Mouse (Mus musculus) embryonic stem cell, embryonic (primary cell): ENCODE measurements around the gene Ak9.
"Not testable (repeated sequence)": the region's sequence is repeated elsewhere in the genome, so short reads cannot be mapped to it uniquely, and the experiment has no call there.

Experiments
- CTCF ChIA-PET, 4 experiments: fragments of 300-600 bp in 2 of 4; fragments of 350-600 bp in 2 of 4; sonication (Branson Sonifier 250); formaldehyde crosslinking; loops; one replicate each; lab custom pipeline; 2022; ENCODE audit warnings: inconsistent platforms in 2 of 4; lab: Charles Lee
- POLR2A ChIA-PET, 4 experiments: fragments of 300-600 bp in 2 of 4; fragments of 350-600 bp in 2 of 4; sonication (Branson Sonifier 250); formaldehyde crosslinking; loops; one replicate each; lab custom pipeline; 2022; ENCODE audit warnings: antibody characterized with exemption in 4 of 4, inconsistent platforms in 1 of 4; lab: Charles Lee

Ak9 gene

DNA sequence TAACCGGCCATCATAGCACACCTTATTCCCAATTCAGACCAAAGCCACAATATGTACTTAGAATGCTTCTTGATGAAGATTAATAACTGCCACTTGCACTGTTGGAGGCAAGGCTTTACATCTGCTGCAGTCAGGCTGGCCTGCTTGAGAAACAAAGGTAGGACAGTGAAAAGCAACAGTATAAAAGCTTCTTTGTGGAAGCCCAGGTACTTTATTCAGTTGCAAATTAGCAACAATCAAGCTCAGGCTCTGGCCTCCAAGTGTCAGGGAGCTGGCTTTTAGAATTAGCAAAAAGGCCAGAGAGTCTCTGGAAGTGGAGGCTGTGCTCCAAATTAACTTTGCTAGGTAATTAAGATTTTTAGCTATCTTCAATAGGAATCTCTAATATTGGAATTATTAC, 107.0 kb downstream of the Ak9 start:
- CTCF ChIA-PET, POLR2A ChIA-PET: not testable (repeated sequence)

DNA sequence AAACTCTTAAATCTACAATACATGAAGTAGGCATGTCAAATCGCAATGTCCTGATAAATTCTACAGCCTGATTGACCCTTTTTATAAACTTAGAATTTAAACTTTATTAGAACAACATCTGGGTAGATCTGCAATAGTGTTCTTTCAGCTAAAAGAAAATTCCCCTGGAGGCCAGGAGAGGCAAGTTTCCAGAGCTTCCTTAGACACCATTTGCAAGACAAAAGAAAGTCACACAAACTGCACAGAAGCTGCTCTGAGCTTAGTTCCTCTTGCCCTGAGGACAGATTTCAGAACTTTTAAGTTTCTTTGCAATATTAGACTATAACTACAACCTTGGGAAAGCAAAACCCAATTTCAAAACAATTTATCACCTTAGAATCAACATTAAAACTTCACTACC, 109.7 kb downstream of the Ak9 start:
- POLR2A ChIA-PET = interaction anchor here in 2 of 4 experiments (0.6 to 1.8 kb wide), 4 partner anchors 12 to 435 kb away, joined by 3 to 4 read pairs (median 4); partner anchors contain the start of gene Cd164 (in 1 of the 2)
- CTCF ChIA-PET = interaction anchor here in 1 of 4 experiments (0.6 kb wide), 1 partner anchor 22 kb away, joined by 3 read pairs; no protein-coding TSS in a partner anchor

DNA sequence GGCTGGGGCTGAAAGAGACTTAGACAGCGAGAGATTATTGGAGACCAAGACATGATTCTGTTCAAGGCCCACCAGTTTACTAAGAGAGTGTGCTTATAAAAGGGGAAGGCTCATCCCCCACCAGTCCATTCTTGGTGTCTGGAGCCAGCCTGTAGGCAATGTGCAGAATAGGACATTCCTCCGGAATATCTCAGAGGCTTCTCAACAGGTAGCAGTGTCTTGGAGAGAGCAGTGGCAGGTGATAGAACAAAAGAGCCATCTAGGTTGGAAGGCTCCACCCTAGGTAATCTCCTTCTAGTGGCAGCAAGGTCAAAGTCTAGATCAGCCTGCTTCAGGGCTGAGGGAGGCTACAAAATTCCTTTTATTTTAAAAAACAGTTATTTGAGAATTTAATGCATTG, 111.6 kb downstream of the Ak9 start:
- CTCF ChIA-PET = not testable (repeated sequence)
- POLR2A ChIA-PET = interaction anchor here in 2 of 4 experiments (1.2 to 1.6 kb wide), 2 partner anchors 14 to 35 kb away, joined by 3 read pairs; partner anchors contain the start of gene Zbtb24 (in 1 of the 2)

DNA sequence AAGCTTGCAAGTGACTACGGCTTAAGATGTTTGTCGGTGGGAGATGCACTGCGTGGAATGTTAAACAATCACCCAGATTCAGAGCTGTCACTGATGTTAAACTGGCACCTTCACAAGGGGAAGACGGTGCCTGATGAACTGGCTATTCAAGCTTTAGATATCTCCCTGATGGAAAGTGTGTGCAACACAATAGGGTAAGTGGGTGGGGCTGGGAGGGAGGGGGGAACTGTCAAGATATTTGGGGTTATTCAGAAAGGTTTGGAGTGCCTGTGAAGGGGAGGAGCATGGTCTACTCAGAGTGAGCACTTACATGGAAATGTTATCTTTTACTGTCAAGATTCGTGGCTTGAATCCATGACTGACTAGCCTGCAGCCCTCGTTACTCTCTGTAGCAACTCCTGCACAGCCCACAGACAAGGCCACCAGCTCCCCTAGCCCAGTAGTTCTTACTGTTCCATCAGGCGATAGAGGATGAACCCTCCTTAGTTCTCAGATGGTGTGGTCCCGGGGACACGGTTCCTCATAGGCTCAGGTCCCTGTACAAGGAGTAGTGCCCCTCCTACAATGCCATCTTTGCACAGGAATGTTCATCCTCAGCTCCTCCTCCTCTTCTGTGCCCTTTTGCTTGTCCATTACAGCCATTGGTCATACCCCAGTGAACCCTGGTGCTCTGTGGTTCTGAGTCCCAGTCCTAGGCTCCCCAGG, 116.9 kb downstream of the Ak9 start:
- CTCF ChIA-PET = interaction anchor here in 1 of 4 experiments (1.1 to 1.6 kb wide), 2 partner anchors 12 to 14 kb away, joined by 3 to 5 read pairs; no protein-coding TSS in a partner anchor
- POLR2A ChIA-PET = interaction anchor here in 3 of 4 experiments (0.6 to 1.6 kb wide), 9 partner anchors 9 to 592 kb away, joined by 3 to 5 read pairs (median 3); no protein-coding TSS in a partner anchor

DNA sequence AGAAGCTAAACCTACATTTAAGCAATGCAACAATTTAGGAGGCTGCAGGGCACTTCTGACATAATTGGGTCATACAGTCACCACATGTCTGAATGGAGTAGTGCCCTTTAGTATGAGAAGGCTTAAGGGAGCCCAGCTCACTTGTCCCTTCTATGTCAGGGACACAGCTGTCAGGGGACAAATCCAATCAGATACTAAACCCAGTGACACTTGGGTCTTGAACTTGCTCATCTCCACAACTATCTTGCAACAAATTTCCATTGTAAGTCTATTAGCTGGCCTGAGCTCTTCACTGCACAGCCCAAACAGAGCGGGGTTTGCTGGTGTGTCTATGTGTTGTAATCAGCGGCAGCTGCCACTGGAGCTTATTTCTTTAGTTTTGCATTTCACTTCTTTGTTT, 119.9 kb downstream of the Ak9 start:
- ChIA-PET CTCF (no interaction called here), POLR2A (interaction anchor here in 1 of 4 experiments (0.7 kb wide), 1 partner anchor 54 kb away, joined by 3 read pairs; no protein-coding TSS in a partner anchor)

DNA sequence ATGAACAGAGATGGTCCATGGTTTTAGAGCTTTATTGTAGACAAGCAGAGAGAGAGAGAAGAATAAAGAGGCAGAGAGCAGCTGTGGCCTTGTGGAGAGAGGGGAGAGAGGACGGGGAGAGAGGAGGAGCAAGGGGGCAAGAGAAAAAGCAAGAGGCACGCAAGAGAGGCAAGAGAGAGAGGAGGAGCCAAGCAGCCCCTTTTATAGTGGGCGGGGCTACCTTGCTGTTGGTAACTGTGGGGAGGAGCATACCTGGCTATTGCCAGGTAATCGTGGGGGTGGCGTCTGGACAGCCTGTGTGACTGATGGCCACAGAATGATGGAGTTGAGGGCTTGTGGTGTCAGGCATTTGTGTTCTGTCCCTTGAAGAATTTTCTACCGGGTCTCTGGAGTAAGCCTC, 122.6 kb downstream of the Ak9 start:
- CTCF ChIA-PET = interaction anchor here in 1 of 4 experiments (0.6 kb wide), 1 partner anchor 1083 kb away, joined by 3 read pairs; no protein-coding TSS in a partner anchor
- POLR2A ChIA-PET = interaction anchor here in 3 of 4 experiments (0.7 to 1.5 kb wide), 8 partner anchors 8 to 101 kb away, joined by 3 to 8 read pairs (median 4); partner anchors contain the start of gene Cd164 (in 1 of the 3)

DNA sequence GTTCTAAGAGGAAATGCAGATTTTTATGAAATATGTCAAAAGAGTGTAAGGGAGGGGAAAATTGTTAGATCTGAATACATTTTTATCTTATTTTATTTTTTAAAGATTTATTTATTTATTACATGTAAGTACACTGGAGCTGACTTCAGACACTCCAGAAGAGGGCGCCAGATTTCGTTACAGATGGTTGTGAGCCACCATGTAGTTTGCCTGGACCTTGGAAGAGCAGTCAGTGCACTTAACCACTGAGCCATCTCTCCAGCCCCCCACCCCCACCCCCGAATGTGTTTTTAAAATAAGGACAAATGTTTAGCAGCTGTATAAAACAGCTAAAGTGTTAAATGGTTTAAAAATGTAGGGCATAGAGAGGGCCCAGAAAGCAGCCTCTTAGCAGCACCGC, 130.8 kb downstream of the Ak9 start:
- ChIA-PET CTCF (interaction anchor here (0.5 to 2.1 kb wide), 35 partner anchors 11 to 1808 kb away, joined by 3 to 48 read pairs (median 4); partner anchors contain the start of genes Zbtb24 (in 2 of the 4), Ak9 (in 1 of the 4), Mical1 (in 1 of the 4) and Ppil6 (in 1 of the 4)), POLR2A (interaction anchor here (0.5 to 5.7 kb wide), 49 partner anchors 9 to 1397 kb away, joined by 3 to 134 read pairs (median 5); partner anchors contain the start of genes Cd164 (in 3 of the 4), Zbtb24 (in 3 of the 4), Ak9 (in 2 of the 4) and Fig4 (in 2 of the 4))

DNA sequence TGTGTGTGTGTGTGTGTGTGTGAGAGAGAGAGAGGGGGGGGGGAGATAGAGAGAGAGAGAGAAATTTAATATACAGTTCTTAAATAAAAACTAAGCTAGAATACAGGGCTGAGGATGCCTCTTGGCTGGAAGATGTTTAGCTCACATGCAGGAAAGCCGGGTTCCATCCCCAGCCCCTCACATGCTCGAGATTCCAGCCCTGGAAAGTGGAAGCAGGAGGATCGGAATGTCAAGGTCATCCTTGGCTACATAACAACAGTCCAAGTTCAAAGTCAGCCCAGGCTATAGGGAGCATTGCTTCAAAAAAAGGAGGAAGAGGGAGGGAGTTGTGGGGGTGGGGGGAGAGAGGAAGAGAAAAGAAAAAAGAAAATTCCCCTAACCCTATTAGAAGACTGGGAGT, 131.4 kb downstream of the Ak9 start:
- POLR2A ChIA-PET = interaction anchor here (0.5 to 5.7 kb wide), 57 partner anchors 9 to 1397 kb away, joined by 3 to 134 read pairs (median 5); partner anchors contain the start of genes Cd164 (in 3 of the 4), Zbtb24 (in 3 of the 4), Ak9 (in 2 of the 4) and Fig4 (in 2 of the 4)
- CTCF ChIA-PET = interaction anchor here (0.5 to 2.1 kb wide), 48 partner anchors 11 to 1809 kb away, joined by 3 to 48 read pairs (median 4); partner anchors contain the start of genes Zbtb24 (in 2 of the 4), Ak9 (in 1 of the 4), Mical1 (in 1 of the 4) and Ppil6 (in 1 of the 4)

DNA sequence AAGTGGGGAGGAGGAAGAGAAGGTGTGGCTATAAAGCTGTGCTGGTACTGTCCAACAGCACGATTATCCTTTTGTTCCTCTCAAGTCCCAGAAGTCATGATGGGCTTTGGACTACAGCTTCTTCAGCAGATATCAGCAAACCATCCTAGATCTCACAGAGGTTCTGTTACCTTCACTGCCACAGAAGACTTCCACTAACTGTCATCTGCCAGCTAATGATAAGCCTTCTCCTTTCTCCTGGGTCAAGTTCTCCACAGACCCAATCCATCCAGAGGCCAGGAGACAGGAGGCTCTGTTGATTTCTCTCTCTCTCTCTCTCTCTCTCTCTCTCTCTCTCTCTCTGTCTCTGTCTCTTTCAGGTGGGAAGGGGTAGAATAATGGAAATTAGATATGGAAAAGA, 144.4 kb downstream of the Ak9 start:
- POLR2A ChIA-PET = interaction anchor here in 3 of 4 experiments (0.7 to 10.1 kb wide), 10 partner anchors 12 to 188 kb away, joined by 4 to 134 read pairs (median 36); partner anchors contain the start of genes Cd164 (in 1 of the 3) and Mical1 (in 1 of the 3)
- CTCF ChIA-PET = interaction anchor here in 1 of 4 experiments (3.7 kb wide), 1 partner anchor 14 kb away, joined by 28 read pairs; no protein-coding TSS in a partner anchor

DNA sequence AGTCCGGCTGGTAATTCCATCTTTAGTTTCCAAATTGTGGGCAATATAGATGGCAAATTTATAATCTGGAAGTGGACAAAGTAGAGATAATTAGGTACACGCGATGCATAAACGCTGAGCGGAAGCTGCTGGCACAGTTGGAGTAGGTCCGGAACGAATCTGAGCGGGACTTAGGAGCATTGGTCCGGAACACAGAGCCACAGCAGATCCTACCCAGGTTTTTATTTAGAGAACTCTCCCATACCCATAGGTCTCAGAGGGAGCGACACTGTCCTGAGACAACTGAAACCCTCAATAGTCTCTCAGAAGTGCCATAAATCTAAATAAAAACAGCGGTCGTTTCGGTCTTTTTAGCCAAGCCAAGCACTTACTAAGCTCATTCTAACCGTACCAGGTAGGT, 145.9 kb downstream of the Ak9 start:
- ChIA-PET POLR2A (interaction anchor here (0.5 to 10.1 kb wide), 58 partner anchors 11 to 1201 kb away, joined by 3 to 134 read pairs (median 6); partner anchors contain the start of genes Cd164 (in 3 of the 4), Mical1 (in 3 of the 4), Ppil6 (in 3 of the 4) and Smpd2 (in 3 of the 4)), CTCF (interaction anchor here in 3 of 4 experiments (0.7 to 3.7 kb wide), 9 partner anchors 9 to 378 kb away, joined by 3 to 28 read pairs (median 3); no protein-coding TSS in a partner anchor)

DNA sequence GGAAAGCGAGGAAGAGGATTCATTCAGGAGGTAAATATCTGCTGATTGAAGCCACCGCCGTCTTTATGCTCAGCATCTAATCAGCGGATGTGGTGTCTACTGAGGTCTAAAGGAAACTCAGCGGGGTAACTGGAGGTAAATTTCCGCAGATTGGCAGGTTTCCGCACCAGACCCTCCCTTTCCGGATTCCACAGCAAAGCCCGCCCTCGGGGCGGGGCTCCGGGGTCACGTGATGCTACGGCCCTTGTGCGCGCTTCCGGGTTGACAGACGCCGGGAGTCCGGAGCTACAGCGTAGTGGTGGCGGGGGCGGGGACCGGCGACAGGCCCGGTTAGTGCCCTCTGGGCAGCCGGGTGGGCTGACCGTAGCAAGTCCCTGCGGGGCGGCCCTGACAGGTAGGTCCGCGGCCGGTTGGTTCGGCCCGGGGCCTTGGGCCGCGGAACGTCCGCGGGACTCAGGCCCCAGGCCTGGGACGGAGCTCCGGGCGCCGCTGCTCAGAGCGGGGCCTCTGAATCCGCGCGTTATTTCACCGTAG, 146.4 kb downstream of the Ak9 start, which contains the start of gene Zbtb24:
Gene Zbtb24, plus strand, starts transcription at position 247 of the 534 bp plus-strand sequence.
- CTCF ChIA-PET = interaction anchor here in 3 of 4 experiments (0.8 to 3.7 kb wide), 9 partner anchors 9 to 510 kb away, joined by 3 to 28 read pairs (median 3); no protein-coding TSS in a partner anchor
- POLR2A ChIA-PET = interaction anchor here (0.5 to 10.1 kb wide), 62 partner anchors 10 to 1659 kb away, joined by 3 to 134 read pairs (median 6); partner anchors contain the start of genes Cd164 (in 3 of the 4), Mical1 (in 3 of the 4), Ppil6 (in 3 of the 4) and Smpd2 (in 3 of the 4)

DNA sequence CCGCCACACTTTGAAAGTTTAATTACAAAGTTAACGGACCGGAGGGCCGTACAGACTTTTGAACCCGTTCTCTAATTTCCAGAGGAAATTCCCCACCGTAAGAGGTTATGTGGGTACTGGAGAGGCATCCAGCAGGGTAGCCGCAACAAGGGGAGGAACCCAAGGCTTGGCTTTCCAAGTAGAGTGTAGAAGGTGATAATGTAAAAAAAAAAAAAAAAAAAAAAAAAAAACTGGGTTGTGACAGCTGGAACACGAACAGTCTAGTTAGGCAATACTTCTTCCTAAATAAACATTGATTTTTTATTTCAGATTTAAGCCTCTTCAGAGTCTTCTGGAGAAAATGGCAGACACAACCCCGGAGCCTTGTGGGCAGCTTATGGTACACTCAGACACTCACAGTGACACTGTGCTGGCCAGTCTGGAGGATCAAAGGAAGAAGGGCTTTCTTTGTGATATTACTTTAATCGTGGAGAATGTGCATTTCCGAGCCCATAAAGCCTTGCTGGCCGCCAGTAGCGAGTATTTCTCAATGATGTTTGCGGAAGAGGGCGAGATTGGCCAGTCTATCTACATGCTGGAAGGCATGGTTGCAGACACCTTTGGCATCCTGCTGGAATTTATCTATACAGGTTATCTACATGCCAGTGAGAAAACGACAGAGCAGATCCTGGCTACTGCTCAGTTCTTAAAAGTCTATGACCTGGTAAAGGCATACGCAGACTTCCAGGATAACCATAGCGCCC, 147.2 kb downstream of the Ak9 start:
- ChIA-PET POLR2A (interaction anchor here (0.6 to 10.1 kb wide), 59 partner anchors 10 to 1203 kb away, joined by 3 to 134 read pairs (median 7); partner anchors contain the start of genes Cd164 (in 3 of the 4), Mical1 (in 3 of the 4), Ppil6 (in 3 of the 4) and Smpd2 (in 3 of the 4)), CTCF (interaction anchor here in 3 of 4 experiments (0.7 to 3.7 kb wide), 8 partner anchors 8 to 510 kb away, joined by 3 to 28 read pairs (median 3); no protein-coding TSS in a partner anchor)

DNA sequence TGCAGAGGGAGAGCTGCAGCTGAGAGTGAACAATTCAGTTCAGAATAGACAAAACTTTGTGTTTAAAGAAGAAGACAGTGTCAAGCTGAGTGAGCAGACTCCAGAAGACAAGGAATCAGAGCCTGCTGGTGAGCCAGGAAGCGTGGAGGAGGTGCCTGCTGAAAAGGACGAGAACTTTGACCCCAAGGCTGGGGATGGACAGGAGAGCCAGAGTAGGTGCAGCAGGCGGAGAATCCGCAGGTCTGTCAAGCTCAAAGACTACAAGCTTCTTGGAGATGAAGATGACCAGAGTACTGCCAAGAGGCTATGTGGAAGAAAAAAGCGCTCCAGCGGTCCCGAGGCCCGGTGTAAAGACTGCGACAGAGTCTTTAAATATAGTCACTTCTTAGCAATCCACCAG, 147.9 kb downstream of the Ak9 start:
- POLR2A ChIA-PET = interaction anchor here in 3 of 4 experiments (0.8 to 10.1 kb wide), 17 partner anchors 9 to 71 kb away, joined by 3 to 134 read pairs (median 31); partner anchors contain the start of genes Cd164 (in 2 of the 3) and Mical1 (in 2 of the 3)
- CTCF ChIA-PET = interaction anchor here in 1 of 4 experiments (3.7 kb wide), 1 partner anchor 17 kb away, joined by 28 read pairs; no protein-coding TSS in a partner anchor

DNA sequence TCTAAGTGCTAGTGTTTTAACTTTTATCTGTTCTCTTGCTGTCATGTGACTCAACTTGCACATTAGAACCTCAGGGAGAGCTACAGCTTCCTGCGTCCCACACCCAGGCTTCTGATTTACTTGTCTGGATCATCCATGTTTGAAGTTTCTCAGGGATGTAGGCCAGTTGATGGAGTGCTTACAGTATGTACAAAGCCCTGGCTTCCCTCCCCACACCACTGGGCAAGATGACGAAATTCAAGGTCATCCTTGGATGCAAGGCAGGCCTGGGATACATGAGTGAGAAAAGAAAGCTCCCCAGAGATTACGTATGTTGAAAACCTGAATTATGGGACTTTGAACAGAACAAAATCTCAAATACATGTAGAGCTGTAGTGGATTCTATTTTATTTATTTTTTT, 149.0 kb downstream of the Ak9 start:
- CTCF ChIA-PET = interaction anchor here in 1 of 4 experiments (0.7 kb wide), 1 partner anchor 29 kb away, joined by 3 read pairs; no protein-coding TSS in a partner anchor
- POLR2A ChIA-PET = interaction anchor here in 3 of 4 experiments (0.8 to 13.5 kb wide), 17 partner anchors 8 to 150 kb away, joined by 3 to 159 read pairs (median 7); partner anchors contain the start of genes Cd164 (in 2 of the 3), Mical1 (in 2 of the 3) and Fig4 (in 1 of the 3)

DNA sequence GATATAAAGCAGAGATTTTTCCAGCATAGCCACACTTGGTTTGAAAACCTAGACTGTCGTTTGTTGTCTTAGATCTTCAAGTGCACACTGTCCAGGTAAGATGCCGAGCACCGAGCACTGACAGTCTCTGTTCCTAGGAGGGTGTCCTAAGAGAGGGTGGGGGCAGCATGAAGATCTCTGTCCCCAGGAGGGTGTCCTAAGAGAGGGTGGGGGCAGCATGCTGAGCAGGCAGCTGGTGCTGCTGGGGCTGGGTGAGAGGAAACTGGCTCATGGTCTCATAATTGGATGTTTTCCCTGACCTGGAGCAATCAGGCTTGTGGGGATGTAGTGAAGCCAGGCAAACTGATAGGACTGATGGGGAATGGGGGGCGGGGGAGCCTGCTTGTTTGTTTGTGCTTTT, 156.2 kb downstream of the Ak9 start:
- POLR2A ChIA-PET = interaction anchor here in 3 of 4 experiments (0.7 to 13.5 kb wide), 11 partner anchors 9 to 41 kb away, joined by 3 to 159 read pairs (median 12); partner anchors contain the start of genes Zbtb24 (in 3 of the 3), Mical1 (in 2 of the 3), Ppil6 (in 1 of the 3) and Smpd2 (in 1 of the 3)
- CTCF ChIA-PET = interaction anchor here in 2 of 4 experiments (0.6 to 1.1 kb wide), 3 partner anchors 22 to 156 kb away, joined by 3 read pairs; partner anchors contain the start of gene Ak9 (in 1 of the 2)

DNA sequence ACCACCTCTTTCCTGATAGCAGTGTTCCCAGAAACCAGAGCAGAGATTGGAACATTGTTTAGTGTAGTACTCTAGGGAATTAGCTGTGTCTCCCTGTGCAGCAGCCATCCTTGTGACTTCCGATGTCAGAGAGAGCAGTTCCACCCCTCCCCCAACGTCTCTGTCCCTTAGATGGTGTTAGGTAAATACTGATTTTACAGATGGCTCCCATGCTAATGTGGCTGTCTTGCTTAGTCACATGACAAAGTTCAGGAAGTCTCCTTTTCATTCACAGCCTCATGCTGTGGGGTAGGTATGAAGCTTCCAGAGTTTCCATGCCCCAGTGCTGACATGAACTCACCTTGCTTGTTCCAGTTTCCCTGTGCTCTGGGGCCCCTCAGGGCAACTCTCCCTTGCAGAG, 156.7 kb downstream of the Ak9 start:
- ChIA-PET POLR2A (interaction anchor here in 3 of 4 experiments (0.7 to 13.5 kb wide), 12 partner anchors 9 to 29 kb away, joined by 3 to 159 read pairs (median 11); partner anchors contain the start of genes Zbtb24 (in 3 of the 3), Mical1 (in 2 of the 3), Ppil6 (in 1 of the 3) and Smpd2 (in 1 of the 3)), CTCF (interaction anchor here in 2 of 4 experiments (0.5 to 1.0 kb wide), 2 partner anchors 21 to 25 kb away, joined by 3 read pairs; no protein-coding TSS in a partner anchor)
